Mouse (Mus musculus) forebrain, embryonic 14.5 days (tissue): ENCODE data around the gene Entpd6. TPM values are rescaled to one million over a fixed set of nuclear protein-coding genes. Genes with fewer than 3 reads are reported as not detected.
A peak's percentile ranks its signal among the peaks of the same experiment; 100 is the strongest.

ENCODE experiments used
- ATAC-seq: fragments of 200-750 bp; cut with Nextera tagmentation; 2 replicates; pipeline ENCODE4 v1.8.0; 2017; ENCODE audit warnings: mild to moderate bottlenecking, moderate library complexity
- DNase-seq: peaks from one replicate; pipeline ENCODE4 v3.0.0-alpha.2; 2015; ENCODE audit warnings: low spot score
- H3K27ac ChIP-seq: fragments of 300-500 bp; sonication (generic); 2 replicates; pipeline ENCODE4 v1.5.1; 2014; ENCODE audit warnings: low read depth, mild to moderate bottlenecking, control low read depth, low read length, moderate library complexity
- H3K27me3 ChIP-seq: fragments of 300-500 bp; sonication (generic); replicated peaks from 2 replicates; pipeline ENCODE4 v1.6.1; 2014; ENCODE audit warnings: low read length, control low read depth, mixed read lengths; ENCODE audit not compliant: control insufficient read depth, insufficient read depth
- H3K36me3 ChIP-seq: fragments of 300-500 bp; sonication (generic); 2 replicates; pipeline ENCODE4 v1.6.1; 2014; ENCODE audit warnings: low read length, control low read depth; ENCODE audit not compliant: control insufficient read depth, insufficient read depth
- H3K4me1 ChIP-seq: fragments of 300-500 bp; sonication (generic); 2 replicates; pipeline ENCODE4 v1.6.1; 2014; ENCODE audit warnings: antibody characterized with exemption, low read length, control low read depth; ENCODE audit not compliant: control insufficient read depth, insufficient read depth
- H3K4me2 ChIP-seq: fragments of 300-500 bp; sonication (generic); 2 replicates; pipeline ENCODE4 v1.6.1; 2014; ENCODE audit warnings: mild to moderate bottlenecking, control low read depth, low read length
- H3K4me3 ChIP-seq: fragments of 300-500 bp; sonication (generic); 2 replicates; pipeline ENCODE4 v1.5.1; 2014; ENCODE audit warnings: low read depth, low read length, control low read depth
- H3K9ac ChIP-seq: fragments of 300-500 bp; sonication (generic); 2 replicates; pipeline ENCODE4 v1.6.1; 2014; ENCODE audit warnings: mild to moderate bottlenecking, low read length, control low read depth, moderate library complexity
- H3K9me3 ChIP-seq: fragments of 300-500 bp; sonication (generic); replicated peaks from 2 replicates; pipeline ENCODE4 v1.6.1; 2016; ENCODE audit warnings: low read length, control low read depth, mixed read lengths; ENCODE audit not compliant: control insufficient read depth
- WGBS: fragments of 180-500 bp; shearing (Covaris S2); extraction: QIAGEN DNeasy Blood & Tissue Kit; methylation state at CpG from one replicate; pipeline ENCODE4 v1.1.7; 2014; 5-methylcytosine and 5-hydroxymethylcytosine counted together
- polyA plus RNA-seq: library from polyadenylated mRNA; unstranded; fragments of >200 nt; fragmentation: Nextera tagmentation; extraction: Ambion mirVana; gene quantifications from 2 replicates; pipeline ENCODE4 v1.2.1, GENCODE M21; 2014

Gene Entpd6
- polyA plus RNA-seq, 1 experiment from 2014 or later = 32.6 TPM

- H3K4me2 ChIP-seq = peak overlapping the region; percentile 82
- 79% methylated on average over 13 of the region's 13 CpGs for WGBS
- no peak overlapping the region for H3K27ac ChIP-seq
- no peaks in the 10 kb centered on the region for H3K27me3 ChIP-seq
- ATAC-seq (no peak), DNase-seq (no peak)
- H3K4me3 ChIP-seq = no peak overlapping the region
- H3K4me1 ChIP-seq = peaks cover 8% of the 10 kb centered on the region; the same call in 1 of the 2 replicates
- peak overlapping the region; percentile 79 for H3K9ac ChIP-seq
- H3K9me3 ChIP-seq = no peaks in the 10 kb centered on the region
- peaks cover 12% of the 10 kb centered on the region for H3K36me3 ChIP-seq
Measured at GRCm38 (mm10) chr2:150750129-150750979, 1.5 kb downstream of the Entpd6 start.

- no peak overlapping the region for H3K27ac ChIP-seq
- no peak overlapping the region for H3K4me2 ChIP-seq
- no peak overlapping the region for H3K9ac ChIP-seq
- WGBS = 93% methylated on average over 3 of the region's 3 CpGs
- ATAC-seq = no peak
- no peaks in the 10 kb centered on the region for H3K9me3 ChIP-seq
- no peak for DNase-seq
- H3K36me3 ChIP-seq = peaks cover 50% of the 10 kb centered on the region
- 0 out of 2 replicates have a peak, but pooled peaks cover 1% of the 10 kb centered on the region for H3K4me1 ChIP-seq
- no peak overlapping the region for H3K4me3 ChIP-seq
- no peaks in the 10 kb centered on the region for H3K27me3 ChIP-seq
Measured at GRCm38 (mm10) chr2:150755016-150755415, 6.2 kb downstream of the Entpd6 start.

- Histone ChIP-seq H3K36me3 (peaks cover 63% of the 10 kb centered on the region), H3K9me3 (no peaks in the 10 kb centered on the region), H3K4me3 (no peak overlapping the region), H3K27me3 (no peaks in the 10 kb centered on the region), H3K4me2 (no peak overlapping the region), H3K27ac (no peak overlapping the region), H3K4me1 (peaks cover 10% of the 10 kb centered on the region), H3K9ac (no peak overlapping the region)
- WGBS = 79% methylated on average over 7 of the region's 7 CpGs
- no peak for DNase-seq
- ATAC-seq = no peak
Measured at GRCm38 (mm10) chr2:150761476-150761875, 12.6 kb downstream of the Entpd6 start.

- Histone ChIP-seq H3K9me3 (no peaks in the 10 kb centered on the region), H3K27ac (peak overlapping the region; percentile 56), H3K4me1 (peaks cover 13% of the 10 kb centered on the region), H3K4me2 (no peak overlapping the region), H3K36me3 (peaks cover 40% of the 10 kb centered on the region), H3K27me3 (no peaks in the 10 kb centered on the region), H3K4me3 (no peak overlapping the region), H3K9ac (no peak overlapping the region)
- DNase-seq = peak; percentile 73
- ATAC-seq = peak; percentile 81
- WGBS = 3% methylated on average over 2 of the region's 2 CpGs
Measured at GRCm38 (mm10) chr2:150765619-150766018, 16.8 kb downstream of the Entpd6 start.

GRCm38 (mm10) chr2:150766083-150766862 lies 17.4 kb downstream of the Entpd6 start:
- ATAC-seq (no peak), DNase-seq (no peak)
- H3K4me2 ChIP-seq = no peak overlapping the region
- H3K4me3 ChIP-seq = no peak overlapping the region
- H3K36me3 ChIP-seq = peaks cover 39% of the 10 kb centered on the region
- no peaks in the 10 kb centered on the region for H3K9me3 ChIP-seq
- 85% methylated on average over 4 of the region's 4 CpGs for WGBS
- no peak overlapping the region for H3K9ac ChIP-seq
- H3K27ac ChIP-seq = peak overlapping the region; percentile 56; the same call in 1 of the 2 replicates
- H3K4me1 ChIP-seq = peaks cover 19% of the 10 kb centered on the region
- H3K27me3 ChIP-seq = no peaks in the 10 kb centered on the region

- Histone ChIP-seq H3K9ac (no peak overlapping the region), H3K4me2 (no peak overlapping the region), H3K36me3 (peaks cover 30% of the 10 kb centered on the region; the same call in 1 of the 2 replicates), H3K27ac (no peak overlapping the region), H3K4me3 (no peak overlapping the region), H3K9me3 (no peaks in the 10 kb centered on the region), H3K4me1 (peaks cover 26% of the 10 kb centered on the region), H3K27me3 (no peaks in the 10 kb centered on the region)
- no peak for ATAC-seq
- WGBS = 92% methylated on average over 1 of the region's 1 CpGs
- no peak for DNase-seq
Measured at GRCm38 (mm10) chr2:150768678-150769077, 19.8 kb downstream of the Entpd6 start.

- H3K4me2 ChIP-seq = no peak overlapping the region
- ATAC-seq (peak; percentile 78), DNase-seq (peak; percentile 81)
- no peaks in the 10 kb centered on the region for H3K9me3 ChIP-seq
- peak overlapping the region; percentile 77; the same call in 1 of the 2 replicates for H3K27ac ChIP-seq
- WGBS = 16% methylated on average over 1 of the region's 1 CpGs
- H3K4me1 ChIP-seq = peaks cover 16% of the 10 kb centered on the region; the same call in 1 of the 2 replicates
- no peak overlapping the region; the same call in 1 of the 2 replicates for H3K9ac ChIP-seq
- no peak overlapping the region for H3K4me3 ChIP-seq
- peaks cover 19% of the 10 kb centered on the region; the same call in 1 of the 2 replicates for H3K36me3 ChIP-seq
- no peaks in the 10 kb centered on the region for H3K27me3 ChIP-seq
Measured at GRCm38 (mm10) chr2:150770747-150771146, 21.9 kb downstream of the Entpd6 start.

- peak overlapping the region; percentile 77 for H3K27ac ChIP-seq
- 51% methylated on average over 6 of the region's 6 CpGs for WGBS
- DNase-seq (no peak), ATAC-seq (peak; percentile 10; the same call in 1 of the 2 replicates)
- H3K4me2 ChIP-seq = no peak overlapping the region
- peaks cover 16% of the 10 kb centered on the region; the same call in 1 of the 2 replicates for H3K4me1 ChIP-seq
- H3K27me3 ChIP-seq = no peaks in the 10 kb centered on the region
- H3K4me3 ChIP-seq = no peak overlapping the region
- H3K36me3 ChIP-seq = peaks cover 19% of the 10 kb centered on the region; the same call in 1 of the 2 replicates
- H3K9ac ChIP-seq = peak overlapping the region; percentile 29; the same call in 1 of the 2 replicates
- H3K9me3 ChIP-seq = no peaks in the 10 kb centered on the region
Measured at GRCm38 (mm10) chr2:150771169-150771568, 22.3 kb downstream of the Entpd6 start.
